Mouse (Mus musculus) hindbrain, embryonic 11.5 days (tissue): ENCODE data around the gene Sec22a. TPM values are rescaled to one million over a fixed set of nuclear protein-coding genes. Genes with fewer than 3 reads are reported as not detected.
A peak's percentile ranks its signal among the peaks of the same experiment; 100 is the strongest.

Experiments
- ATAC-seq: fragments of 200-750 bp; cut with Nextera tagmentation; 2 replicates; pipeline ENCODE4 v1.8.0; 2017; ENCODE audit warnings: mild to moderate bottlenecking, moderate TSS enrichment, moderate library complexity; ENCODE audit not compliant: low FRiP score
- DNase-seq: peaks from one replicate; pipeline ENCODE4 v3.0.0-alpha.2; 2015; ENCODE audit warnings: low spot score
- H3K27ac ChIP-seq: fragments of 300-500 bp; sonication (generic); 2 replicates; pipeline ENCODE4 v1.5.1; 2014; ENCODE audit warnings: mild to moderate bottlenecking, low read depth, low read length
- H3K27me3 ChIP-seq: fragments of 300-500 bp; sonication (generic); 2 replicates; pipeline ENCODE4 v1.6.1; 2014; ENCODE audit warnings: mild to moderate bottlenecking, low read length, moderate library complexity, mixed read lengths; ENCODE audit not compliant: control insufficient read depth, insufficient read depth
- H3K36me3 ChIP-seq: fragments of 300-500 bp; sonication (generic); 2 replicates; pipeline ENCODE4 v1.6.1; 2014; ENCODE audit warnings: mild to moderate bottlenecking, low read length, moderate library complexity, mixed read lengths; ENCODE audit not compliant: control insufficient read depth, insufficient read depth
- H3K4me1 ChIP-seq: fragments of 300-500 bp; sonication (generic); replicated peaks from 2 replicates; pipeline ENCODE4 v1.6.1; 2014; ENCODE audit warnings: low read length, mixed read lengths; ENCODE audit not compliant: control insufficient read depth, insufficient read depth
- H3K4me2 ChIP-seq: fragments of 300-500 bp; sonication (generic); replicated peaks from 2 replicates; pipeline ENCODE4 v1.6.1; 2014; ENCODE audit warnings: mild to moderate bottlenecking, low read depth, low read length
- H3K4me3 ChIP-seq: fragments of 300-500 bp; sonication (generic); 2 replicates; pipeline ENCODE4 v1.5.1; 2014; ENCODE audit warnings: low read depth, low read length
- H3K9ac ChIP-seq: fragments of 300-500 bp; sonication (generic); 2 replicates; pipeline ENCODE4 v1.6.1; 2014; ENCODE audit warnings: low read depth, low read length
- H3K9me3 ChIP-seq: fragments of 300-500 bp; sonication (generic); 2 replicates; pipeline ENCODE4 v1.6.1; 2016; ENCODE audit warnings: low read length; ENCODE audit not compliant: control insufficient read depth
- WGBS: fragments of 180-500 bp; shearing (Covaris S2); extraction: QIAGEN DNeasy Blood & Tissue Kit; methylation state at CpG from one replicate; pipeline ENCODE4 v1.1.7; 2014; 5-methylcytosine and 5-hydroxymethylcytosine counted together
- polyA plus RNA-seq: library from polyadenylated mRNA; unstranded; fragments of >200 nt; fragmentation: Nextera tagmentation; extraction: Ambion mirVana; gene quantifications from 2 replicates; pipeline ENCODE4 v1.2.1, GENCODE M21; 2014

The Sec22a gene
- polyA plus RNA-seq = 41.9 and 46.1 TPM in 2 replicates

DNA sequence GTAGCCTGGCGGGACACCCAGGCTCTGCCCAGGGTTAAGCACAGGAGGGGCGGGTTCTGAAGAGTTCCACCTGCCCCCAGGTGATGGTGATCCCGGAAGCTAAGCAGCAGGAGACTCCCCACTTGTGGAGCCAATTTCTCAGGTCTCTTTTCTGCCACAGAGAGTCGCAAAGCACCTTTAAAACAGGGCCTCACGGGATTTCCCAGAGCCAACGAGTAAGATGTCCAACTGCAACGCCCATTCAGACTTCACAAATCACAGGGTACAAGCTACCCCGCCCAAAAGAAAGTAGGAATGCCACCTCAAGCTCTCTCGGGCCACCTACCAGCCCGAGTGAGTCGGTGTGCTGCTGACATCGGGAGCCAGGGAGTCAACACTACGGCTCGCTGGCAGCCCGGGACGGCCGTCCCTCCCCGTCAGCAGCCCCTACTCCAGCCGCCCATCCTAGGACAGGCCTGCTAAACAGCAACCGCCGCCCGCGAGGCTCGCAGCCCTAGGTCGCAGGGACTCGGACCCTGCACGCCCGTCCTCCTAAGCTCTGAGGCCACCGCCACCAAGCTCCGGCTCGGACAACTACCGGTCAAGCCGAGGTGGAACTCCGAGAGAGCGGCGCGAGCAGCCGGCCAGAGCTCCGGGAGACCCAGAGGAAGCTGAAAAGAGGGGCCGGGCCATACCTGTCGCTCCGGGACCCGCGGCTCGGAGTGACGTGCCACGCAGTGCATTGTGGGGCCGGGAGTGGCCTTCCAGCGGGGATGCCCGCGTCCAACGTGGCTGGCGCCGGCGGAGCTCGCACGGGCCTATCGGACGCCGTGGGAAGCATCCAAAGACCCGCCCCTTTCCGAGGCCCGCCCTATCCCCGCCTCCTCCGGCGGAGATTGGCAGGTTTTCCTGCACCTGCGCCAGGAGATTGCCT, at the start of gene Sec22a:
Sec22a (minus strand) TSS at position 769 of the 913 bp plus-strand sequence.
- ATAC-seq (peak; percentile 98), DNase-seq (peak; percentile 96)
- Histone ChIP-seq H3K4me2 (peak within 1 kb of the TSS; percentile 86), H3K27me3 (no peaks in the 10 kb centered on the region), H3K4me1 (peaks cover 3% of the 10 kb centered on the region; the same call in 1 of the 2 replicates), H3K27ac (peak within 1 kb of the TSS; percentile 67), H3K36me3 (no peaks in the 10 kb centered on the region), H3K9ac (peak within 1 kb of the TSS; percentile 88), H3K4me3 (peak within 1 kb of the TSS; percentile 89), H3K9me3 (no peaks in the 10 kb centered on the region; the same call in 1 of the 2 replicates)
- under 1% methylated on average over 67 of the region's 67 CpGs for WGBS

DNA sequence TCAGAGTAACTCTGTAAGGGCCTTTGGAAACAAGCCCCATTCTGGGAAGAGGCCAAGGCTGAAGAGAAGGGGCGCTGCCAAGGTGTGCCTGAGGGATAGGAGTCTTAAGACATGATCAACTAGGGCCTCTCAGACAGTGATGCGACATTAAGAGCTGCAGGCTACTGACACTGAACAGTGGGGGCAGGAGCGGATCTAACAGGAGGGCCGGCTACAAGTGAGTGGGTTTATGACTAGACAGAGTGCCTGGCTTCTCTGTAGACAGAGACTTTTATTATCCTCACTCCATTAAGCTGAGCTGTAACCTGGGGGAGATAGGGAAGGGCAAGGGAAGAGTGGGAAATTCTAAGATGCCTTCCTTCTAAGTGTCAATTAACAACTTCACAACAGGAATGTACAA, 43.0 kb upstream of the Sec22a start:
- H3K36me3 ChIP-seq = no peaks in the 10 kb centered on the region
- H3K4me2 ChIP-seq = no peak overlapping the region
- H3K27ac ChIP-seq = no peak overlapping the region
- H3K9me3 ChIP-seq = no peaks in the 10 kb centered on the region
- no peaks in the 10 kb centered on the region for H3K27me3 ChIP-seq
- WGBS = 74% methylated on average over 4 of the region's 4 CpGs
- H3K4me3 ChIP-seq = no peak overlapping the region
- H3K4me1 ChIP-seq = no peaks in the 10 kb centered on the region
- DNase-seq (no peak), ATAC-seq (no peak)
- no peak overlapping the region for H3K9ac ChIP-seq

DNA sequence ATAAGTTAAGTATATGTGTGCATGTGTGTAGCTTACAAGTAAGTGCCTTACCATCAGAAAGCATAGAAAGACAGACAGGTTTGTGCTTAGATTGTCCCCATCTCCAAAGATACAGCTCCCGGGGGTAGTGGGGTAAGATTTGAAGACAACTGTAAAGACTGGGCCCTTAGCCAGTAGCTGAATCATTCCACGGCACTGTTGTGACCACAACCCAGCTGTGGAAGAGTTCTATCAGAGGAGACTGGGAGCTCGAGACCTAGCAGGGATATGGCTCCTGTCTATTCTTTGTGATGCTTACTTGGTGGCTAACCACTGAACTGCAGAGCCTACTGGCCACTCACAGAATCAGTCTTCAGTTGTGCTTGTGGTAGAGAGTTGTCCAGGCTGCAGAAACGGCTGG, 42.4 kb upstream of the Sec22a start:
- Histone ChIP-seq H3K27ac (no peak overlapping the region), H3K27me3 (no peaks in the 10 kb centered on the region), H3K4me2 (no peak overlapping the region), H3K4me3 (no peak overlapping the region), H3K4me1 (no peaks in the 10 kb centered on the region), H3K36me3 (no peaks in the 10 kb centered on the region), H3K9me3 (no peaks in the 10 kb centered on the region), H3K9ac (no peak overlapping the region)
- DNase-seq (no peak), ATAC-seq (no peak)
- 90% methylated on average over 4 of the region's 4 CpGs for WGBS

DNA sequence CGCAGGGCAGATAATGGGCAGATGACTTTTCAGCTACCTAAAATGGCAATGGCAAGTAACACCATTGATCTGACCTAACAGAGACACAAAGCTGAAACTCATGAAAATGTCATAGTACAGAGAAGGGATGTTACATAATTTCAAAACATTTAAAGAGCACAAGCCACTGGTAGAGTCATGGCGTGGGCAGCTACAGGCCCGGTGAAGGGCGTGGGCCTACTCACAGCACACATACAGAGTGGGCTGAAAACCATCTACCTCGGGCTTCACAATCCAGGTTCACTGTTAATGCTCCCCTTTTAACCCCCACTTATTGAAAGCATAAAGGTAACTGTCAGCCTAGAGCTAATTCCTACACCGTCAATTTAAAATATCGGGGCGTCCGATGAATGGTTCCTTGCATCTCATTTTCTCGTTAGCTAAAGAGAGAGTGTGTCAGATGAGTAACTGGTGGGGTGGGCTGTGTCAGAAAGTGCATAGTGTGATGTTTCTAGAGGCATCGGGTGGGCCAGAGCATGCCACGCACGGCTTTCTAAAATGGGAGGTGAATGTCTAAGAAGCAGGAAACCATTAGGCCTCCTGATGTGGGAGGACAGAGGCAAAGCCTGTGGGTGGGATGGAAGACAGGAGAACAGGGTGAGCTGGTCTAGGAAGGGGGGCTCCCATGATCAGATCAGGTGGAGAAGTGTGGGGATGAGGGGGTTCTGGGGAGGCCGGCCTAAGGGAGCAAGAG, 41.8 kb upstream of the Sec22a start:
- no peaks in the 10 kb centered on the region for H3K36me3 ChIP-seq
- H3K4me1 ChIP-seq = no peaks in the 10 kb centered on the region
- no peak for DNase-seq
- H3K9me3 ChIP-seq = no peaks in the 10 kb centered on the region
- no peaks in the 10 kb centered on the region for H3K27me3 ChIP-seq
- no peak for ATAC-seq
- no peak overlapping the region for H3K4me3 ChIP-seq
- H3K9ac ChIP-seq = no peak overlapping the region
- WGBS = 93% methylated on average over 14 of the region's 14 CpGs
- no peak overlapping the region for H3K27ac ChIP-seq
- H3K4me2 ChIP-seq = no peak overlapping the region

DNA sequence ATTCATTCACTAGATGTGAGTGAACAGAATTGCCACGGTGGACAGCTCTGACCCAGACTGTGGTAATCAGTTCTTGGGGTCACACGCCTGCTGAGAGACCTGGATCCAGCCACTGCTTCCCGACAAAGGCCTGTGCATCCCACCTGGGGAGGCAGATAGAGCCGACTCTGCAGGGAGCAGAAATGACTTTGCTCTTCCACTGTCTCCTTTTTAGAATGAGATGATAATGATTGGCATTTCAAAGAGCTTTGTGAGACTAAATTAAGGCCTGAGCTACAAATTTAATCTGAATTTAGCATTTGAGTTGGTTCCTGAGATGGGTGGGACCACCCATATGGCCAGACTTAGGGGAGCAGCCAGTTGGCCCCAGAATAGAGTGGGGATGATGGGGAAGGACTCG, 41.1 kb upstream of the Sec22a start:
- no peak overlapping the region for H3K4me3 ChIP-seq
- no peaks in the 10 kb centered on the region for H3K9me3 ChIP-seq
- H3K9ac ChIP-seq = no peak overlapping the region
- no peaks in the 10 kb centered on the region for H3K27me3 ChIP-seq
- DNase-seq = no peak
- 50% methylated on average over 5 of the region's 5 CpGs for WGBS
- H3K27ac ChIP-seq = no peak overlapping the region
- no peak overlapping the region for H3K4me2 ChIP-seq
- H3K4me1 ChIP-seq = no peaks in the 10 kb centered on the region
- no peaks in the 10 kb centered on the region for H3K36me3 ChIP-seq
- ATAC-seq = no peak

DNA sequence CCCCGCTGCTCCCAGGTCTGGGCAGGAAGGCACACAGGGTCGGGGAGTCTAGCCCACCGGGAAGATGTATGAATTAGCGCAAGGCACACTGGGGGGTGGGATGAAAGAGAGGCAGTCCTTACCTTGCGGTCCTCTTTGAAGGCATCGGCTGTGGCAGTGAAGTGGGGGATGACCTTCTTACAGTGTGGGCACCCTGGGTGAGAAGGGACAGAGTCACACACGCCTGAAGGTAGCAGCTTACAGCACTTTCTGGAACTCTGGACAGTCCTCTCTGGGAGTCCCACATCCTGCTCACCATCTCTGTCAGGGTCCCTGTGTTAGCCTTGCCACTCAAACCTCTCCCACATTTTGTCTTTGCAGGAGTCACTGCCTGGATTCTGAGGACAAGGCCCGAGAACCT, 40.2 kb upstream of the Sec22a start:
- Histone ChIP-seq H3K9ac (no peak overlapping the region), H3K9me3 (no peaks in the 10 kb centered on the region), H3K4me1 (no peaks in the 10 kb centered on the region), H3K36me3 (no peaks in the 10 kb centered on the region), H3K27ac (no peak overlapping the region), H3K27me3 (no peaks in the 10 kb centered on the region), H3K4me3 (no peak overlapping the region), H3K4me2 (no peak overlapping the region)
- no peak for DNase-seq
- ATAC-seq = no peak
- 94% methylated on average over 8 of the region's 8 CpGs for WGBS

DNA sequence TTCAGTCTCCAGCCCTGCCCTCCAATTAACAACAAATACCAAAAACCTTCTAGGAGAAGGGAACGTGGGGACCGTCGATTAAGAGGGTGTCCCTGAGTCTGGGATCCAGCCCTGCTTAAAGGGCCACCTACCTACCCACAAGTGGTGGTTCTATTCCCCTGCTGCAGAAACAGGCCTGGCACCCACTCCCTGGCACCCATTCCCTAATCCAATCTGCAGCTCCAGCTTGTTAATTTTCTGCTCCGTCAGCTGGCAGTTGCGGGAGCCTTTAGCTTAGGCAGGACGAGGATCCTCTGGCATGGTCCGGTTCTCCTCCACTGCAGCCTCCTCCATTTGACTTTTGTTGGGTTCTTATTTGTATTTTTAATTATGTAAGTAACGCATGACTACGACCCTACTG, 39.6 kb upstream of the Sec22a start:
- H3K27me3 ChIP-seq = no peaks in the 10 kb centered on the region
- no peak overlapping the region for H3K4me3 ChIP-seq
- no peak overlapping the region for H3K9ac ChIP-seq
- DNase-seq (no peak), ATAC-seq (no peak)
- H3K36me3 ChIP-seq = no peaks in the 10 kb centered on the region
- no peaks in the 10 kb centered on the region for H3K4me1 ChIP-seq
- H3K27ac ChIP-seq = no peak overlapping the region
- WGBS = 93% methylated on average over 9 of the region's 9 CpGs
- no peak overlapping the region for H3K4me2 ChIP-seq
- no peaks in the 10 kb centered on the region for H3K9me3 ChIP-seq

DNA sequence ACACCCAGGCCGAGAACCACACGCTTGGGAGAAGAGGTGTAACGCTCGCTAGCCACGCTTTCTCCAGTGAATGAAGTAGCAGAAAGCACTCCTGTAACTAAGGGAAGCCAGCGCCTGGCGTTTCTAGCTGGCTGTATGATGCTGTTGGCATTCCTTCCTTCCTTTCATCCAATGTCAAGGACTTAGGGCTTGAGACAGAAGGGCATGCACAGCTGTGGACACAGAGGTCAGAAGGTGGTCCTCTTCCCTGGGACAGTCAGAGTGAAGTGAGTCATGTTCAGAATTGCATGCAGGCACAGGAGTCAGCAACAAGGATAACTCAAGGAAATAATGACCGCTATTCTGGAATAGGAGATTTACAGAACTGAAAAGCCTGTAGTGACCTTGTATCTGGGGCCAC, 29.1 kb upstream of the Sec22a start:
- Histone ChIP-seq H3K4me1 (no peaks in the 10 kb centered on the region), H3K4me3 (no peak overlapping the region), H3K36me3 (no peaks in the 10 kb centered on the region), H3K4me2 (no peak overlapping the region), H3K27me3 (no peaks in the 10 kb centered on the region), H3K9me3 (no peaks in the 10 kb centered on the region), H3K9ac (no peak overlapping the region), H3K27ac (no peak overlapping the region)
- no peak for ATAC-seq
- no peak for DNase-seq
- 89% methylated on average over 8 of the region's 8 CpGs for WGBS
